Mouse (Mus musculus) layer of hippocampus, adult 9-10 months (tissue): ENCODE measurements at regions not wholly inside any gene's neighbourhood (a gene's known extent, or its start where the extent isn't known, plus 50 kb on each side); places are given as distances from the start of the nearest gene placed in this dataset.

ENCODE experiments used
- DNase-seq: peaks from one replicate; pipeline ENCODE4 v3.0.0; 2022; ENCODE audit warnings: low spot score

- no peak for DNase-seq
Measured at GRCm38 (mm10) chr1:6059090-6059489, 1251.4 kb downstream of the Gm37988 start.

DNA sequence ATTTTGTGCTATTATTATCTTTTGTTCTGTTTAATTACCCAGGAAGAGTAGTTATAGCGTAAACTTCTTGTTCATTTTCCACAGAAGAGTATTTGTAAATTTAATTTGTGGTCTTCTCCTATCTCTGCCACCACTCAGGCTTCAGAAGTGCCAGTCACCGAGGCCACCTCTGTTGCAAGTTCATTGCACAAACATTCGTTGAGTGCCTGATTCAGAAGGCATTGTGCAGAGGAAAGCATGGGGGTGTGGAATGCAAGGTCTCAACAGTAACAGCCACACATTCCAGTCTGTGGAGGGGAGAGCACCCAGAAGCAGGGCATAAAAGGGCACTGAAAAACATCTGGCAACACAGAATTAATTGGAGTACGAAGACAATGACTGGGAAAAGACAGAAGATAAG is 1268.9 kb downstream of the Gm37988 start:
- DNase-seq, result no peak

GRCm38 (mm10) chr1:6081876-6082275 is 1274.2 kb downstream of the Gm37988 start:
- no peak for DNase-seq

DNA sequence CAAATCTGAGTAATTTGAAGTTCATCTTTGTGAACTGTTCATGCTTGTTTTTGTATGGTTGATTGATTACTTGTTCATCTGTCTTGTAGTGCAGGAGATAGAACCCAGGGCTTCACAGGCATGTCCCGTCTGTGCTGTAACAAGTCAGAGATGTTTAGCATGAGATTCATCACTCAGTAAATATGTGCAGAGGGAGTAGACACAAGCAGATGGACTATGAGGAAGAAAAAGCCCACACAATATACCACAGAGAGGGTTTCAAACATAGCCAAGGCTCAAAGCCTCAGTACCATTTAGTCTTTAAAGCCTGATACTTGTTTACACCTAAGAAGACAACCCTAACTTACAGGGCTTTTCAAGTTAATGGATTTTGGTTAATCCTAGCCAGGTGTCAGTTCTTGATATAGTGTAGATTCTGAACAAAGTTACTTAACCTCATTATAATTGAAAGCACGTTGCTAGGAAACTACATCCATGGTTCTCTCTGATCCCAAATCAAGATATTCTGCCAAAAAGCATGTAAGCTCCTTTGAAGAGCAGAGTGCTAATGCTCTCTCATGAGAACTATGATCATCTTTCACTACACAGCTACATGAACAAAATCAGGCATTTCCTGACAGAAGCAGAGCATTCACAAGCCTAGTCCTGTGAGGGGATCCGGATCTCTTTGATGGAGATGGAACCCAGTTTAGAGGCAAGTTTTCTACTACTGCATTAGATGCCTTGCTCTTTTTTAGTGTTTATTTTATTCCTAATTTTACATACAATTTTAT is 1286.7 kb downstream of the Gm37988 start:
- no peak for DNase-seq

GRCm38 (mm10) chr1:6117557-6117956 is 1309.9 kb downstream of the Gm37988 start:
- DNase-seq, result no peak

DNA sequence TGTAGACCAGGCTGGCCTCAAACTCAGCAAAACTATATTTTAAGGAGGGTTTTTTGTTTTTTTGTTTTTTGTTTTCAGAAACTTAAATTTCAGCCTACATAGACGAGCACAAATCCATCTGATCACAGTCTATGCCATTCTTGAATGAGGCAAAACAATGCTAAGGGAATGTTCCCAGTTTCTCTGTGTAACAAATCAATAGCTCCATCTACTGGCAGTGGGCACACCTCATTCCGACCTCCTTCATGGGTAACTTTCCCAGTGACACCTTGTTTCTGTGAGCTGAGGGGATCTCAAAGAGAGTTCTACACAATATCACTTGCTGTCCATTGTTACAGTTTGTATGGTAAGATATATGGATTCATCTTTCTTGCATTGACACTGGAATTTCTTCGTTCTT is 1327.4 kb downstream of the Gm37988 start:
- peak; percentile 33 for DNase-seq

- DNase-seq, result no peak
Measured at GRCm38 (mm10) chr1:6140245-6140644, 1332.6 kb downstream of the Gm37988 start.

DNA sequence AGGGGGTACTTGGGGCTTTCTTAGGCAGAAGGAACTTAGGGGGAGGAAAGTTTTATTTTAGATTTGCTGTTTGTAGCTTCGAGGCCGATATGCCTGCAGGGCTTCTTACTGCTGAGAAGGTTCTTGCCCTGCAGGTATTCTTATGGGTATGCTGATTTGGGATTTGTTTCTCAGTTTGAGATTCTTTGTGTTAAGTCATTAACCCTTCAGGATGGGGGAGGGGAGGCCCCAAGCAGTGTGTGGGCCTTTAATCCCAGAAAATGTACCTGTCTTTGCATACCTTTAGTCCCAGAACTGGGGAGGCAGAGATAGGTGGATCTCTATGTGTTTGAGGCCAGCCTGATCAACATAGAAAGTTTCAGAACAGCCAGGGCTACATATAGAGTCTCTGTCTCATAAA is 1335.1 kb downstream of the Gm37988 start:
- no peak for DNase-seq

DNA sequence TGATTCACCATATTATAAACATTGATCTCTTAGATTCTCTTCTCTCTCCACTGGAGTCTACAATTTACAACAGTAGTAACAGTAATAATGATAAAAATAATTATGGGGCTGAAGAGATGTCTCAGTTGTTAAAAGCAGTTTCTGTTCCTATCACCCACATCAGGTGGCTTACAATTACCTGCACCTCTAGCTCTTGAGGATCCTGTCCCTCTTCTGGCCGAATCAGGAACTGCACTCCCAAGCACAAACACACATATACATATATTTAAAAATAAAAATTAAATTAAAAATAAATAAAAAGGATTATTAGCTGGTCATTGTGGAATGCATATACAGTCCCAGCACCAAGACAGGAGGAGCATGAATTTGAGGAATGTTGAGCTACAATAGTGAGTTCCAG is 1336.2 kb downstream of the Gm37988 start:
- DNase-seq, result no peak

GRCm38 (mm10) chr1:6152436-6152835 is 1344.7 kb downstream of the Gm37988 start:
- no peak for DNase-seq
